Mouse (Mus musculus): Measurements from ENCODE around the gene Sit1. TPM values are rescaled to one million over a fixed set of nuclear protein-coding genes. Genes with fewer than 3 reads are reported as not detected.

Gene Sit1
- total RNA-seq, 2 experiments from 2014 or later, result not detected

Other genes starting within 250 kb of the Sit1 start
- gene Atp8b5, start 216.6 kb downstream of the Sit1 start, total RNA-seq (2021), result not detected
- 10 to 100 TPM; 20.8 to 23.3 TPM for gene Rusc2, start 101.8 kb downstream of the Sit1 start, total RNA-seq (2021)
- gene Fam166b, start 54.6 kb downstream of the Sit1 start, total RNA-seq (2021), result not detected
- gene Tesk1, start 41.8 kb downstream of the Sit1 start, total RNA-seq (2021), result 10 to 100 TPM; 49.1 to 50.0 TPM
- not detected for gene Cd72, start 29.1 kb downstream of the Sit1 start, total RNA-seq (2021)
- gene Ccdc107, start 9.2 kb upstream of the Sit1 start, total RNA-seq (2021), result 10 to 100 TPM; 19.8 to 22.4 TPM
- under 1 TPM in 1 of 2 experiments, not detected in 1; 0.32 TPM for gene Arhgef39, start 16.0 kb upstream of the Sit1 start, total RNA-seq (2021)
- 1 to 10 TPM; 3.4 to 4.4 TPM for gene Car9, start 23.2 kb upstream of the Sit1 start, total RNA-seq (2021)
- gene Tpm2, start 40.0 kb upstream of the Sit1 start, total RNA-seq (2021), result 1,000 to 10,000 TPM; 6,166 to 7,572 TPM
- gene Creb3, start 78.6 kb upstream of the Sit1 start, total RNA-seq (2021), result 10 to 100 TPM; 31.5 to 38.3 TPM
- gene Tln1, start 79.0 kb upstream of the Sit1 start, total RNA-seq (2021), result 10 to 100 TPM; 53.6 to 55.2 TPM
- gene Rgp1, start 95.0 kb upstream of the Sit1 start, total RNA-seq (2021), result 10 to 100 TPM; 17.6 to 20.7 TPM
- 1 to 10 TPM; 3.9 to 6.1 TPM for gene Gba2, start 95.1 kb upstream of the Sit1 start, total RNA-seq (2021)
- gene Msmp, start 100.8 kb upstream of the Sit1 start, total RNA-seq (2021), result under 1 TPM in 1 of 2 experiments, not detected in 1; 0.49 TPM
- gene Npr2, start 148.2 kb upstream of the Sit1 start, total RNA-seq (2021), result 10 to 100 TPM; 28.1 to 38.4 TPM
- not detected for gene Spag8, start 169.9 kb upstream of the Sit1 start, total RNA-seq (2021)
- gene Hint2, start 172.7 kb upstream of the Sit1 start, total RNA-seq (2021), result 10 to 100 TPM; 35.3 to 38.4 TPM
- gene Tmem8b, start 185.2 kb upstream of the Sit1 start, total RNA-seq (2021), result 1 to 10 TPM; 8.9 to 9.7 TPM
- gene Fam221b, start 185.4 kb upstream of the Sit1 start, total RNA-seq (2021), result under 1 TPM; 0.17 to 0.18 TPM
- not detected for gene Olfr70, start 217.1 kb upstream of the Sit1 start, total RNA-seq (2021)
- not detected for gene Olfr71, start 226.5 kb upstream of the Sit1 start, total RNA-seq (2021)
- gene Hrct1, start 243.5 kb upstream of the Sit1 start, total RNA-seq (2021), result 1 to 10 TPM; 1.2 to 2.0 TPM
- gene Spaar, start 246.3 kb upstream of the Sit1 start, total RNA-seq (2021), result 1 to 10 TPM; 1.3 to 1.5 TPM